Mouse (Mus musculus): Measurements from ENCODE around the gene Olfr796. TPM values are rescaled to one million over a fixed set of nuclear protein-coding genes. Genes with fewer than 3 reads are reported as not detected.

Gene Olfr796
- polyA plus RNA-seq (2012; ENCODE audit: low replicate concordance): not detected in 2 replicates

GRCm38 (mm10) chr10:129612470-129612869, at the start of gene Olfr796:
Olfr796 (minus strand) TSS chr10:129612570.

GRCm38 (mm10) chr10:129657394-129657793, 45.0 kb upstream of the Olfr796 start, which contains the start of gene Olfr800:
Olfr800 (plus strand) TSS chr10:129657694.

GRCm38 (mm10) chr10:129637184-129637583, 24.8 kb upstream of the Olfr796 start, which contains the start of gene Olfr799:
Olfr799 (plus strand) TSS chr10:129637484.

GRCm38 (mm10) chr10:129627834-129628233, 15.5 kb upstream of the Olfr796 start, which contains the start of gene Olfr798:
Olfr798 (minus strand) TSS chr10:129627934.

GRCm38 (mm10) chr10:129567355-129567754, 45.0 kb downstream of the Olfr796 start, which contains the start of gene Olfr794:
Olfr794 (plus strand) TSS chr10:129567655.

Other genes with a start within 250 kb of the Olfr796 start
- not detected in 2 replicates for gene Olfr784, start 228.5 kb downstream of the Olfr796 start, polyA plus RNA-seq (2012; ENCODE audit: low replicate concordance)
- gene Olfr785, start 207.1 kb downstream of the Olfr796 start, polyA plus RNA-seq (2012; ENCODE audit: low replicate concordance): not detected in 2 replicates
- not detected in 2 replicates for gene Olfr786, start 185.3 kb downstream of the Olfr796 start, polyA plus RNA-seq (2012; ENCODE audit: low replicate concordance)
- not detected in 2 replicates for gene Olfr787, start 150.7 kb downstream of the Olfr796 start, polyA plus RNA-seq (2012; ENCODE audit: low replicate concordance)
- gene Olfr788, start 141.6 kb downstream of the Olfr796 start, polyA plus RNA-seq (2012; ENCODE audit: low replicate concordance): not detected in 2 replicates
- not detected in 2 replicates for gene Olfr789, start 127.8 kb downstream of the Olfr796 start, polyA plus RNA-seq (2012; ENCODE audit: low replicate concordance)
- gene Olfr790, start 114.1 kb downstream of the Olfr796 start, polyA plus RNA-seq (2012; ENCODE audit: low replicate concordance): not detected in 2 replicates
- not detected in 2 replicates for gene Olfr791, start 90.8 kb downstream of the Olfr796 start, polyA plus RNA-seq (2012; ENCODE audit: low replicate concordance)
- not detected in 2 replicates for gene Olfr792, start 73.4 kb downstream of the Olfr796 start, polyA plus RNA-seq (2012; ENCODE audit: low replicate concordance)
- gene Olfr794, start 44.9 kb downstream of the Olfr796 start, polyA plus RNA-seq (2012; ENCODE audit: low replicate concordance): not detected in 2 replicates
- not detected in 2 replicates for gene Olfr798, start 15.4 kb upstream of the Olfr796 start, polyA plus RNA-seq (2012; ENCODE audit: low replicate concordance)
- not detected in 2 replicates for gene Olfr799, start 24.9 kb upstream of the Olfr796 start, polyA plus RNA-seq (2012; ENCODE audit: low replicate concordance)
- not detected in 2 replicates for gene Olfr800, start 45.1 kb upstream of the Olfr796 start, polyA plus RNA-seq (2012; ENCODE audit: low replicate concordance)
- not detected in 2 replicates for gene Olfr801, start 61.3 kb upstream of the Olfr796 start, polyA plus RNA-seq (2012; ENCODE audit: low replicate concordance)
- gene Olfr802, start 75.6 kb upstream of the Olfr796 start, polyA plus RNA-seq (2012; ENCODE audit: low replicate concordance): 0.15 TPM in 1 of 2 replicates, not detected in the other
- gene Olfr803, start 81.7 kb upstream of the Olfr796 start, polyA plus RNA-seq (2012; ENCODE audit: low replicate concordance): not detected in 2 replicates
- not detected in 2 replicates for gene Olfr804, start 90.6 kb upstream of the Olfr796 start, polyA plus RNA-seq (2012; ENCODE audit: low replicate concordance)
- not detected in 2 replicates for gene Olfr805, start 116.8 kb upstream of the Olfr796 start, polyA plus RNA-seq (2012; ENCODE audit: low replicate concordance)
- not detected in 2 replicates for gene Olfr806, start 129.4 kb upstream of the Olfr796 start, polyA plus RNA-seq (2012; ENCODE audit: low replicate concordance)
- gene Olfr807, start 145.2 kb upstream of the Olfr796 start, polyA plus RNA-seq (2012; ENCODE audit: low replicate concordance): not detected in 2 replicates
- gene Olfr808, start 152.9 kb upstream of the Olfr796 start, polyA plus RNA-seq (2012; ENCODE audit: low replicate concordance): not detected in 2 replicates
- not detected in 2 replicates for gene Olfr809, start 162.1 kb upstream of the Olfr796 start, polyA plus RNA-seq (2012; ENCODE audit: low replicate concordance)
- gene Olfr810, start 182.3 kb upstream of the Olfr796 start, polyA plus RNA-seq (2012; ENCODE audit: low replicate concordance): not detected in 2 replicates
- gene Olfr811, start 191.8 kb upstream of the Olfr796 start, polyA plus RNA-seq (2012; ENCODE audit: low replicate concordance): not detected in 2 replicates
- gene Olfr812, start 233.5 kb upstream of the Olfr796 start, polyA plus RNA-seq (2012; ENCODE audit: low replicate concordance): not detected in 2 replicates
- not detected in 2 replicates for gene Olfr813, start 242.8 kb upstream of the Olfr796 start, polyA plus RNA-seq (2012; ENCODE audit: low replicate concordance)

Measured in hematopoietic multipotent progenitor cell, adult 10-12 weeks (in vitro differentiated cells).